Mouse (Mus musculus) cerebellum, adult 11 months (tissue): ENCODE data around the gene Bpifb9a.
"Not testable (repeated sequence)": the region's sequence is repeated elsewhere in the genome, so short reads cannot be mapped to it uniquely, and the experiment has no call there.

Experiments
- DNase-seq: peaks from one replicate; pipeline ENCODE4 v3.0.0; 2022

The Bpifb9a gene

GRCm38 (mm10) chr2:154313771-154314170 lies 56.1 kb downstream of the Bpifb9a start:
- not testable (repeated sequence) for DNase-seq
